Mouse (Mus musculus): ENCODE data around the gene Csrnp1. TPM values are rescaled to one million over a fixed set of nuclear protein-coding genes. Genes with fewer than 3 reads are reported as not detected.

The Csrnp1 gene
- total RNA-seq, 2 experiments from 2014 or later, result 11.1 to 29.3 TPM

- intact Hi-C loops (cut with DNase I), result loop anchor here (2.0 to 5.0 kb wide), 3 partner anchors 50 to 134 kb away; no protein-coding TSS in a partner anchor
- DNase-seq, result peak; percentile 81 to 82
Measured at GRCm38 (mm10) chr9:119962987-119963667, 21.3 kb downstream of the Csrnp1 start.

GRCm38 (mm10) chr9:119962216-119962615 lies 22.2 kb downstream of the Csrnp1 start:
- no peak for DNase-seq
- intact Hi-C loops (cut with DNase I), result loop anchor here (2.0 to 5.0 kb wide), 3 partner anchors 51 to 135 kb away; no protein-coding TSS in a partner anchor

GRCm38 (mm10) chr9:119958835-119959234 lies 25.6 kb downstream of the Csrnp1 start:
- no peak for DNase-seq
- intact Hi-C loops (cut with DNase I), result no loop called here

- no peak for DNase-seq
- intact Hi-C loops (cut with DNase I), result no loop called here
Measured at GRCm38 (mm10) chr9:119951388-119951787, 33.1 kb downstream of the Csrnp1 start.

- DNase-seq, result no peak
- intact Hi-C loops (cut with DNase I), result no loop called here
Measured at GRCm38 (mm10) chr9:119950434-119950833, 34.0 kb downstream of the Csrnp1 start.

- DNase-seq, result no peak
- intact Hi-C loops (cut with DNase I), result no loop called here
Measured at GRCm38 (mm10) chr9:119948804-119949203, 35.7 kb downstream of the Csrnp1 start.

GRCm38 (mm10) chr9:119945173-119945900 lies 39.1 kb downstream of the Csrnp1 start:
- no peak for DNase-seq
- intact Hi-C loops (cut with DNase I), result no loop called here

- no peak for DNase-seq
- intact Hi-C loops (cut with DNase I), result no loop called here
Measured at GRCm38 (mm10) chr9:119943326-119943725, 41.1 kb downstream of the Csrnp1 start.

- DNase-seq, result no peak
- intact Hi-C loops (cut with DNase I), result no loop called here
Measured at GRCm38 (mm10) chr9:119941861-119942260, 42.6 kb downstream of the Csrnp1 start.

GRCm38 (mm10) chr9:119941407-119941806 lies 43.1 kb downstream of the Csrnp1 start:
- DNase-seq, result no peak
- intact Hi-C loops (cut with DNase I), result no loop called here

- intact Hi-C loops (cut with DNase I), result no loop called here
- DNase-seq, result no peak
Measured at GRCm38 (mm10) chr9:119939646-119940045, 44.8 kb downstream of the Csrnp1 start.

- intact Hi-C loops (cut with DNase I), result no loop called here
- no peak for DNase-seq
Measured at GRCm38 (mm10) chr9:119938496-119938895, 46.0 kb downstream of the Csrnp1 start.

- peak; percentile 96 to 97 for DNase-seq
- intact Hi-C loops (cut with DNase I), result loop anchor here (2.0 kb wide), 1 partner anchor 66 kb away; no protein-coding TSS in a partner anchor
Measured at GRCm38 (mm10) chr9:119937005-119937773, 47.3 kb downstream of the Csrnp1 start, which contains the start of the genes Gorasp1 and Ttc21a. Gene Gorasp1 (minus strand): TSS chr9:119937565. Gene Ttc21a (plus strand): TSS chr9:119937606.

- intact Hi-C loops (cut with DNase I), result loop anchor here (2.0 kb wide), 1 partner anchor 37 kb away; no protein-coding TSS in a partner anchor
- DNase-seq, result no peak
Measured at GRCm38 (mm10) chr9:119933675-119934074, 50.8 kb downstream of the Csrnp1 start.

- intact Hi-C loops (cut with DNase I), result no loop called here
- DNase-seq, result no peak
Measured at GRCm38 (mm10) chr9:119932358-119932757, 52.1 kb downstream of the Csrnp1 start.

- no peak for DNase-seq
- intact Hi-C loops (cut with DNase I), result no loop called here
Measured at GRCm38 (mm10) chr9:119926497-119926896, 58.0 kb downstream of the Csrnp1 start.

- intact Hi-C loops (cut with DNase I), result no loop called here
- DNase-seq, result no peak
Measured at GRCm38 (mm10) chr9:119925729-119926128, 58.7 kb downstream of the Csrnp1 start.

GRCm38 (mm10) chr9:119925120-119925657 lies 59.3 kb downstream of the Csrnp1 start:
- intact Hi-C loops (cut with DNase I), result no loop called here
- peak in 1 of 2 experiments; percentile 14 for DNase-seq

GRCm38 (mm10) chr9:119923462-119923861 lies 61.0 kb downstream of the Csrnp1 start:
- DNase-seq, result no peak
- intact Hi-C loops (cut with DNase I), result no loop called here
